Mouse (Mus musculus): ENCODE data around the gene Shf.

DNA sequence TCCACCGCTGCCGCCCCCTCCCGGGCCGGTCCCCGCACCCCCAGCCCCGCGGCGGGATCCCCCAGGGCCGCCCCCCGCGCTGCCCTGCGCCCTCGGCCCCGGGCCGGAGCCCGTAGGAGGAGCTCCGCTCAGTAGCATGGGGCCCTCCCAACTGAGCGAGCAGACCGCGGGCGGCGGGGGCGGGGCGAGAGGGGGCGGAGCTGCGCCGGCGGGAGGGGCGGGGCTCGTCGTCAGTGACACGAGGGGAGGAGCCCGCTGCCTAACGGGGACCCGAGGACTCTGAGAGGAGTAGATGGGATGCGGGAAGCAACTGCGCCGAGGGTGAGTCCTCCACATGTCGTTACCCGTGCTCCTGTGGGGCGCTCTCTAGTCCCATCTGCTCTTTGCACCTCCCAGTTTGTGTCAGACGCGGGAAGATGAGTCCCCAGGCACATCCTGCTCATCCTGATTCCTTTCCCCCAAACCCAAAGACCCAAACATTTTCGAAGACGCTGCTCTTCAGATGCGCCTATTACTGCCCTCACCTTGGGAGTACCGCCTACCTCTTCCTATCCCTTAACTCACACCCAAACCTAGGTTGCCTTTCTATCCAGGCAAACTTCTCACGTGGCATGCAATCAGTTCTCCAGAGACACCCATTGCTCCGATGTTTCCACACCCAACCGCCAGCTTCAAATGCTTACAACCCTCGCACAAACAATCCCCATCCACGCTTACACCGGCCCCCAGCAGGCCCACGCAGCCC lies at the start of gene Shf:
- TF ChIP-seq POLR2A (IDR thresholded peaks at IDR 0.05; ENCODE audit: insufficient read depth, low read depth, low read length) (peak; percentile 58), CTCF (IDR thresholded peaks at IDR 0.05; ENCODE audit: insufficient read depth, low read depth, low read length) (no peak)

All from olfactory bulb, adult 2 months (tissue).